Mouse (Mus musculus): ENCODE measurements around the gene Nkd1. TPM values are rescaled to one million over a fixed set of nuclear protein-coding genes. Genes with fewer than 3 reads are reported as not detected.

The Nkd1 gene
- polyA plus RNA-seq, 1 experiment: 3.4 TPM

- no peak for TF ChIP-seq CTCF (IDR thresholded peaks at IDR 0.05; ENCODE audit: borderline replicate concordance, control insufficient read depth, extremely low read depth, insufficient read depth, low read length, poor library complexity)
- no peak for TF ChIP-seq POLR2A (IDR thresholded peaks at IDR 0.05; ENCODE audit: control insufficient read depth, extremely low read depth, insufficient read depth, low read length, poor library complexity)
- Histone ChIP-seq H3K4me3 (ENCODE audit: control insufficient read depth, insufficient read depth, low read length) (no peak overlapping the region), H3K36me3 (ENCODE audit: control insufficient read depth, insufficient read depth, low read length) (no peaks in the 10 kb centered on the region), H3K27me3 (ENCODE audit: control insufficient read depth, insufficient read depth, low read length) (no peaks in the 10 kb centered on the region), H3K27ac (ENCODE audit: control insufficient read depth, insufficient read depth, low read length) (no peak overlapping the region), H3K4me1 (replicated peaks; ENCODE audit: control insufficient read depth, insufficient read depth, low read length) (no peaks in the 10 kb centered on the region)
- DNase-seq: no peak
- 79% methylated on average over 2 of the region's 2 CpGs for WGBS
Measured at GRCm38 (mm10) chr8:88537081-88537480, 15.9 kb downstream of the Nkd1 start.

DNA sequence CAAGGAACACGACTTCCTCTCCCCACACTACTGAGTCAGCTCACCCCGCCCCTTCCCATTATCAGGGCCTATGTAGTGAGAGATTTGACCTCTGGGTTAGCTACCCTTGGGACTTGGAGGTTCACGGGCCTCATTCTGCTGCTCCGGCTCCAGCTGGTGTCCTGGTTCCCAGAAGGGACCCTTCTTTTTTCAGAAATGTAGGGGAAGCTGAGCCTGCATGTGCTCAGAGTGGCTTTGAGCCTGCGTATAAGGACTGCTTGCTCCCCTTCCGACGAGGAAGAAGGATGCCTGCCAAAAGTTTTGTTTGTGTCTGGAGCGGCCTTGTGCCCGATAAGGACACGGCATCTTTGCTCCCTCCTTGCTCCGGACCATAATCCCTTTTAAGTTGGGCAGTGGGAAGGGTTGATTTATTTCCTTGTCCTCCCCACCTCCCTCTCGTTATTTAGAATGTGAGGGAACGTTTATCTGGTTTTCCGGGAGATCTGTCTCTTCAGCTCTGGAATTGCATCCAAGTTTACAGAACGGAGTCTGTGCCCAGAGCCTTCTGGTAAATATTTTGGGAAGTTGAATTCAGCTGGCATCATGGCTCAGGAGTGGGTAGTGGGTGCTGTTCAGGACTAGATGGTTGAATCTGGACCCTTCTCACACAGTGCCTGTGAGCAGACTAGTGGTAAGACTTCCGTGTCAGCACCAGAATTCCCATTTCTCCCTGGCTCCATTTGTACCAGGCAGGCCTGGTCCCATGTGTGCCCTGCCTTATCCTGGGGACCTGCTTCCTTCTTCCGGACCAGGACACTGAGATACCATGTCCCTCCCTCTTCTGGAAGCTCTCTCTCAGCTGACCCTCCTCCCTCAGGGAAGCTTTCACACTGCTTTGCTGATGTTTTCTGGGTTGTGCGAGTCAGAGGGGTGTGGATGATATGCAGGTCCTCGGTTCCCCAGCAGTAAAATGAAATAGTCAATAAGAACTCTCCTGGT, 17.1 kb downstream of the Nkd1 start:
- TF ChIP-seq POLR2A (IDR thresholded peaks at IDR 0.05; ENCODE audit: control insufficient read depth, extremely low read depth, insufficient read depth, low read length, poor library complexity): no peak
- no peak for TF ChIP-seq CTCF (IDR thresholded peaks at IDR 0.05; ENCODE audit: borderline replicate concordance, control insufficient read depth, extremely low read depth, insufficient read depth, low read length, poor library complexity)
- no peak overlapping the region for H3K4me3 ChIP-seq (ENCODE audit: control insufficient read depth, insufficient read depth, low read length)
- 89% methylated on average over 19 of the region's 19 CpGs for WGBS
- DNase-seq: no peak
- no peaks in the 10 kb centered on the region for H3K27me3 ChIP-seq (ENCODE audit: control insufficient read depth, insufficient read depth, low read length)
- H3K4me1 ChIP-seq (replicated peaks; ENCODE audit: control insufficient read depth, insufficient read depth, low read length): no peaks in the 10 kb centered on the region
- no peak overlapping the region for H3K27ac ChIP-seq (ENCODE audit: control insufficient read depth, insufficient read depth, low read length)
- H3K36me3 ChIP-seq (ENCODE audit: control insufficient read depth, insufficient read depth, low read length): no peaks in the 10 kb centered on the region

GRCm38 (mm10) chr8:88538976-88539371, 17.8 kb downstream of the Nkd1 start:
- TF ChIP-seq CTCF (IDR thresholded peaks at IDR 0.05; ENCODE audit: borderline replicate concordance, control insufficient read depth, extremely low read depth, insufficient read depth, low read length, poor library complexity) (no peak), POLR2A (IDR thresholded peaks at IDR 0.05; ENCODE audit: control insufficient read depth, extremely low read depth, insufficient read depth, low read length, poor library complexity) (no peak)
- Histone ChIP-seq H3K36me3 (ENCODE audit: control insufficient read depth, insufficient read depth, low read length) (no peaks in the 10 kb centered on the region), H3K27ac (ENCODE audit: control insufficient read depth, insufficient read depth, low read length) (no peak overlapping the region), H3K4me3 (ENCODE audit: control insufficient read depth, insufficient read depth, low read length) (no peak overlapping the region), H3K27me3 (ENCODE audit: control insufficient read depth, insufficient read depth, low read length) (no peaks in the 10 kb centered on the region), H3K4me1 (replicated peaks; ENCODE audit: control insufficient read depth, insufficient read depth, low read length) (no peaks in the 10 kb centered on the region)
- WGBS: 98% methylated on average over 7 of the region's 7 CpGs
- no peak for DNase-seq

DNA sequence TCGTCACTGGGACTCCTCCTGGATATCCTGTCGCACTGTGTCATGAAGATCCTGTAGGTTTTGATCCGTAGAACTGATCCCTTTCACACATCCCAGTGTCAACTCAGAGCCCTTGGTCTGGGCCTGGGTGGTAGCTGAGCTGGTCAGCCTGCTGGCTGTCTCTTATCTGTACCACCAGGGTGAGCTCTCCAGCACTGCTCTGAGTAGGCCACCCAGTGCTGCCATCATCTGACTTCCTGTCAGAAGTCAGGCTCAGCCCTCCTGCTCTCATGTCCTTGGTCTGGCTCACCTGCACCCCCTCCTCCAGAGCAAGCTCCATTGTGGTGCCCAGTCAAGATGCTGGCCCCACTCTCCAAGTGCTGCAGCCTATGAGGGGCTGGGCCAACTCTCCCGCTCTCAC, 18.8 kb downstream of the Nkd1 start:
- Histone ChIP-seq H3K4me3 (ENCODE audit: control insufficient read depth, insufficient read depth, low read length) (no peak overlapping the region), H3K27ac (ENCODE audit: control insufficient read depth, insufficient read depth, low read length) (no peak overlapping the region), H3K4me1 (replicated peaks; ENCODE audit: control insufficient read depth, insufficient read depth, low read length) (no peaks in the 10 kb centered on the region), H3K27me3 (ENCODE audit: control insufficient read depth, insufficient read depth, low read length) (no peaks in the 10 kb centered on the region), H3K36me3 (ENCODE audit: control insufficient read depth, insufficient read depth, low read length) (no peaks in the 10 kb centered on the region)
- TF ChIP-seq CTCF (IDR thresholded peaks at IDR 0.05; ENCODE audit: borderline replicate concordance, control insufficient read depth, extremely low read depth, insufficient read depth, low read length, poor library complexity) (no peak), POLR2A (IDR thresholded peaks at IDR 0.05; ENCODE audit: control insufficient read depth, extremely low read depth, insufficient read depth, low read length, poor library complexity) (no peak)
- peak; percentile 7 for DNase-seq
- WGBS: 96% methylated on average over 4 of the region's 4 CpGs

DNA sequence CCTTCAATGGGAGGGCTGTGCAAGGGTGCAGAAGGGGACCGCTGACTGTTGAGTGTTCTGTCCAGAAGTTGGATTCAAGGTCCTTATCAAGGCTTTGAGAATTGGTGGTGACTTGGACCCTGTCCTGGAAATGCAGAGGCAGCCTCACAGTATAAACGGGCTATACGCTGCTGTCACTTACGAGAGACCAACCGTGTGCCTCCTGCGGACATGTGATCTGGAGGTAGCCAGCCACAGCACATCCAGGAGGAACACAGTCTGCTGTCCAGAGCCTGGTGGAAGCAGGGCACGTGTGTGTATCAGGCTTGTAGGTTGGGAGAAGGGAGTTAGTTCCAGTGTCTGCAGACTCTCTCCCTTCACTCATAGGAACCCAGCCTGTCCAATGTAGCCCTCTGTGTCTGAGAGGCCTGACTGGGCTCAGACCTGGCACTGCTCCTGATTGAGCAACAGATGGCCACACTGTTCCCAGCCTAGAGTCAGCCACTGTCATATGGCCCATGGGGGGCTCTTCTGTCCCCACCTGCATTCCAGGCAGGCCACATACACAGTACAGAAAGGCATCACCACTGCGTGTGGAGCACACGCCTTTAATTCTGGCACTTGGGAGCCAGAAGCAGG, 21.6 kb downstream of the Nkd1 start:
- H3K4me1 ChIP-seq (replicated peaks; ENCODE audit: control insufficient read depth, insufficient read depth, low read length): no peaks in the 10 kb centered on the region
- 96% methylated on average over 9 of the region's 9 CpGs for WGBS
- H3K27me3 ChIP-seq (ENCODE audit: control insufficient read depth, insufficient read depth, low read length): no peaks in the 10 kb centered on the region
- TF ChIP-seq POLR2A (IDR thresholded peaks at IDR 0.05; ENCODE audit: control insufficient read depth, extremely low read depth, insufficient read depth, low read length, poor library complexity) (no peak), CTCF (IDR thresholded peaks at IDR 0.05; ENCODE audit: borderline replicate concordance, control insufficient read depth, extremely low read depth, insufficient read depth, low read length, poor library complexity) (no peak)
- no peaks in the 10 kb centered on the region for H3K36me3 ChIP-seq (ENCODE audit: control insufficient read depth, insufficient read depth, low read length)
- H3K4me3 ChIP-seq (ENCODE audit: control insufficient read depth, insufficient read depth, low read length): no peak overlapping the region
- DNase-seq: no peak
- H3K27ac ChIP-seq (ENCODE audit: control insufficient read depth, insufficient read depth, low read length): no peak overlapping the region

- Histone ChIP-seq H3K27ac (ENCODE audit: control insufficient read depth, insufficient read depth, low read length) (no peak overlapping the region), H3K36me3 (ENCODE audit: control insufficient read depth, insufficient read depth, low read length) (no peaks in the 10 kb centered on the region), H3K4me3 (ENCODE audit: control insufficient read depth, insufficient read depth, low read length) (no peak overlapping the region), H3K27me3 (ENCODE audit: control insufficient read depth, insufficient read depth, low read length) (no peaks in the 10 kb centered on the region), H3K4me1 (replicated peaks; ENCODE audit: control insufficient read depth, insufficient read depth, low read length) (no peaks in the 10 kb centered on the region)
- TF ChIP-seq CTCF (IDR thresholded peaks at IDR 0.05; ENCODE audit: borderline replicate concordance, control insufficient read depth, extremely low read depth, insufficient read depth, low read length, poor library complexity): no peak
- TF ChIP-seq POLR2A (IDR thresholded peaks at IDR 0.05; ENCODE audit: control insufficient read depth, extremely low read depth, insufficient read depth, low read length, poor library complexity): no peak
- no peak for DNase-seq
- WGBS: 93% methylated on average over 4 of the region's 4 CpGs
Measured at GRCm38 (mm10) chr8:88544677-88545076, 23.5 kb downstream of the Nkd1 start.
